8 mouse cellular contexts compared by ENCODE assay signal in the genomic region with DNA sequence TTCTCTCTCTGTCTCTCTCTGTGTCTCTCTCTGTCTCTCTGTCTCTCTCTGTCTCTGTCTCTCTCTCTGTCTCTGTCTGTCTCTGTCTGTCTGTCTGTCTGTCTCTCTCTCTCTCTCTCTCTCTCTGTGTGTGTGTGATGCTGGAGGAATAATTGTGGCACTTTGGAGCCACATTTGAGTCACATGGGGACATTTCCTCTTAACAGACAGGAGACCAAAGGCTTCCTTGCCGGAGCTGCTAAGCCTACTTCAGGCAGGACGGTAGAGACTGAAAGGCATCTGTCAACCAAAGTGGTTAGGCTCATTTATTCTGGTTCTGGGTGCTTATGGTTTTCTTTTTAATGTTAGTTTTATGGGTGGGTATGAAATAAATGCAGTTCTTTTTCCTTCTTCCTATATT.
DNase-seq lines count a peak whose midpoint lies in the region; ATAC-seq and TF ChIP-seq lines count a peak whose summit lies in the region.
"Not testable (repeated sequence)": the region's sequence is repeated elsewhere in the genome, so short reads cannot be mapped to it uniquely, and the experiment has no call there.

No protein-coding gene starts in this region.

- H3K27me3 ChIP-seq in heart, embryonic 12.5 days (replicated peaks); limb, embryonic 12.5 days; lung, embryonic 15.5 days; myocyte (ENCODE audit: control insufficient read depth, insufficient read depth, insufficient read length); stomach, embryonic 15.5 days (replicated peaks): not testable (repeated sequence)

- peak overlapping the region; percentile 78 for H3K9ac ChIP-seq in heart, embryonic 12.5 days
- peak overlapping the region; percentile 63 for H3K9ac ChIP-seq in limb, embryonic 12.5 days (replicated peaks)
- H3K9ac ChIP-seq in lung, embryonic 15.5 days, result peak overlapping the region; percentile 57
- peak overlapping the region; percentile 23; the same call in 1 of the 2 replicates for H3K9ac ChIP-seq in stomach, embryonic 15.5 days

- not testable (repeated sequence) for H3K36me3 ChIP-seq in heart, embryonic 12.5 days; lung, embryonic 15.5 days; myocyte (ENCODE audit: control insufficient read depth, insufficient read depth); stomach, embryonic 15.5 days
- peaks cover 27% of the 10 kb centered on the region for H3K36me3 ChIP-seq in limb, embryonic 12.5 days

- peak overlapping the region; percentile 76 for H3K4me3 ChIP-seq in embryonic fibroblast, embryonic 13.5 days (ENCODE audit: insufficient read depth, low read length)
- H3K4me3 ChIP-seq in heart, embryonic 12.5 days, result peak overlapping the region; percentile 59
- H3K4me3 ChIP-seq in limb, embryonic 12.5 days (replicated peaks), result peak overlapping the region; percentile 49
- peak overlapping the region; percentile 55 for H3K4me3 ChIP-seq in lung, embryonic 15.5 days
- H3K4me3 ChIP-seq in myocyte, result peak overlapping the region; percentile 42
- H3K4me3 ChIP-seq in stomach, embryonic 15.5 days (replicated peaks), result peak overlapping the region; percentile 49

- peak; percentile 33 for DNase-seq in MEL-GATA-1-ER (ENCODE audit: extremely low read depth, low read depth)
- DNase-seq in induced T-regulatory cell, adult 2 months (ENCODE audit: low read depth), result peak; percentile 7

- H3ac ChIP-seq in myocyte (ENCODE audit: control insufficient read depth, insufficient read length), result peak overlapping the region; percentile 39

- WGBS in heart, embryonic 12.5 days, result 8% methylated on average over 2 of the region's 2 CpGs
- 5% methylated on average over 2 of the region's 2 CpGs for WGBS in limb, embryonic 12.5 days
- WGBS in lung, embryonic 15.5 days, result 4% methylated on average over 2 of the region's 2 CpGs
- 9% methylated on average over 2 of the region's 2 CpGs for WGBS in stomach, embryonic 15.5 days

- not testable (repeated sequence) for ATAC-seq in heart, embryonic 12.5 days (ENCODE audit: insufficient number of reproducible peaks, low FRiP score); limb, embryonic 12.5 days (ENCODE audit: insufficient number of reproducible peaks, insufficient read depth, low FRiP score, low TSS enrichment, low read depth); lung, embryonic 15.5 days (ENCODE audit: borderline replicate concordance, extremely low read depth, low FRiP score, low TSS enrichment); stomach, embryonic 15.5 days (ENCODE audit: insufficient read depth, low FRiP score, low read depth)

- H3K9me3 ChIP-seq in heart, embryonic 12.5 days (replicated peaks); limb, embryonic 12.5 days; lung, embryonic 15.5 days; stomach, embryonic 15.5 days: not testable (repeated sequence)

- TF ChIP-seq CTCF in embryonic fibroblast, embryonic 13.5 days (IDR thresholded peaks at IDR 0.05; ENCODE audit: borderline replicate concordance, insufficient read depth, low read length), result not testable (repeated sequence)

- peaks cover 65% of the 10 kb centered on the region for H3K79me2 ChIP-seq in myocyte (ENCODE audit: control insufficient read depth, insufficient read depth)

- peak overlapping the region; percentile 98 for H3K27ac ChIP-seq in embryonic fibroblast, embryonic 13.5 days (ENCODE audit: insufficient read depth, low read length)
- H3K27ac ChIP-seq in heart, embryonic 12.5 days (ENCODE audit: poor library complexity, severe bottlenecking), result peak overlapping the region; percentile 98
- peak overlapping the region; percentile 97 for H3K27ac ChIP-seq in limb, embryonic 12.5 days
- H3K27ac ChIP-seq in lung, embryonic 15.5 days, result peak overlapping the region; percentile 98
- H3K27ac ChIP-seq in stomach, embryonic 15.5 days, result not testable (repeated sequence)

- H3K4me1 ChIP-seq in embryonic fibroblast, embryonic 13.5 days (ENCODE audit: control insufficient read depth, insufficient read depth, low read length), result peaks cover 31% of the 10 kb centered on the region
- peaks cover 79% of the 10 kb centered on the region for H3K4me1 ChIP-seq in heart, embryonic 12.5 days (replicated peaks)
- H3K4me1 ChIP-seq in limb, embryonic 12.5 days (replicated peaks), result peaks cover 80% of the 10 kb centered on the region
- peaks cover 82% of the 10 kb centered on the region for H3K4me1 ChIP-seq in lung, embryonic 15.5 days
- H3K4me1 ChIP-seq in stomach, embryonic 15.5 days, result peaks cover 36% of the 10 kb centered on the region

- TF ChIP-seq POLR2A in embryonic fibroblast, embryonic 13.5 days (IDR thresholded peaks at IDR 0.05; ENCODE audit: low read depth, low read length); myocyte (IDR thresholded peaks at IDR 0.05; ENCODE audit: insufficient read length, low read depth): not testable (repeated sequence)

- peak overlapping the region; percentile 81 for H3K4me2 ChIP-seq in heart, embryonic 12.5 days
- peak overlapping the region; percentile 63 for H3K4me2 ChIP-seq in limb, embryonic 12.5 days
- H3K4me2 ChIP-seq in lung, embryonic 15.5 days, result peak overlapping the region; percentile 74
- H3K4me2 ChIP-seq in myocyte (ENCODE audit: low read depth), result peak overlapping the region; percentile 89
- H3K4me2 ChIP-seq in stomach, embryonic 15.5 days, result peak overlapping the region; percentile 65

Comparison
In these comparisons a context has a peak if more than half of its experiments do, and no peak if none do; other contexts are left out.
1. H3K9ac ChIP-seq: peak in every context shown above with its lines; median percentile 78 in heart, embryonic 12.5 days; 63 in limb, embryonic 12.5 days; 57 in lung, embryonic 15.5 days; 23 in stomach, embryonic 15.5 days.